Mouse (Mus musculus): Measurements from ENCODE around the gene Slc25a11. TPM values are rescaled to one million over a fixed set of nuclear protein-coding genes. Genes with fewer than 3 reads are reported as not detected.

The Slc25a11 gene
- polyA plus RNA-seq, 1 experiment from 2014 or later = 172 TPM

DNA sequence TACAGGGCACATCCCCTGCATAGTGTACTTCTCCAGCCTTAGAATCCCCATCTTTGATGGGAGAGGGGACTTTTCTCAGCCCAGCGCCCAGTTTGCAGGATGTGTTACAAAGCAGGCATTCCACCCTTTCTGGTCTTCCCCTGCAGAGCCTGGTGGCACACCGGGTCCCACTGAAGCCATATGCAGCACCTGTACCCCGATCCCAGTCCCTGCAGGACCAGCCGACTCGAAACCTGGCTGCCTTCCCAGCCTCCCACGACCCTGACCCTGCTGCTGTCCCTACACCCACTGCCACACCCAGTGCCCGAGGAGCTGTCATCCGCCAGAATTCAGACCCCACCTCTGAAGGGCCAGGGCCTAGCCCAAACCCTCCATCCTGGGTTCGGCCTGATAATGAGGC, 39.7 kb downstream of the Slc25a11 start:
- H3K4me3 ChIP-seq (ENCODE audit: low read depth, low read length) = no peak overlapping the region
- ATAC-seq (ENCODE audit: low read depth) = no peak
- no peaks in the 10 kb centered on the region for H3K9me3 ChIP-seq (ENCODE audit: control insufficient read depth, low read length)
- H3K27ac ChIP-seq (ENCODE audit: low read depth, low read length) = no peak overlapping the region
- 94% methylated on average over 9 of the region's 9 CpGs for WGBS
- H3K27me3 ChIP-seq (ENCODE audit: control insufficient read depth, insufficient read depth, low read length) = no peaks in the 10 kb centered on the region
- no peaks in the 10 kb centered on the region for H3K4me1 ChIP-seq (ENCODE audit: control insufficient read depth, insufficient read depth, low read length)
- H3K4me2 ChIP-seq (ENCODE audit: low read depth, low read length) = no peak overlapping the region
- peaks cover 43% of the 10 kb centered on the region for H3K36me3 ChIP-seq (ENCODE audit: control insufficient read depth, insufficient read depth, low read length)
- H3K9ac ChIP-seq (replicated peaks; ENCODE audit: low read depth, low read length) = no peak overlapping the region

DNA sequence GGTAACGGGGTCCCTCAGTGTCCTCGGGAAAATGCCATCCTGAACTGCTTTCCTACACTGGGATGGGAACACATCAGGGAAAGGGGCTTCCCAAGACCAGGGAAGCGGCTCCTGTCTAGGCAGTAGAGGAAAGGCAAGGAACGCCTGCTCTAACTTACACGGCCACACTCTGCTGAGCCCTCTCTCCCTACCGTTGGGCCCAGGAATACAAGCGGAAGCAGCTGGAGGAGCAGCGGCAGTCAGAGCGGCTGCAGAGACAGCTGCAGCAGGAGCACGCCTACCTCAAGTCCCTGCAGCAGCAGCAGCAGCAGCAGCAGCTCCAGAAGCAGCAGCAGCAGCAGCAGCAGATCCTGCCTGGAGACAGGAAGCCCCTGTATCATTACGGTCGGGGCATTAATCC, 40.6 kb downstream of the Slc25a11 start:
- Histone ChIP-seq H3K9ac (replicated peaks; ENCODE audit: low read depth, low read length) (no peak overlapping the region), H3K4me3 (ENCODE audit: low read depth, low read length) (no peak overlapping the region), H3K27ac (ENCODE audit: low read depth, low read length) (no peak overlapping the region), H3K4me2 (ENCODE audit: low read depth, low read length) (no peak overlapping the region), H3K9me3 (ENCODE audit: control insufficient read depth, low read length) (no peaks in the 10 kb centered on the region), H3K36me3 (ENCODE audit: control insufficient read depth, insufficient read depth, low read length) (peaks cover 39% of the 10 kb centered on the region), H3K27me3 (ENCODE audit: control insufficient read depth, insufficient read depth, low read length) (no peaks in the 10 kb centered on the region), H3K4me1 (ENCODE audit: control insufficient read depth, insufficient read depth, low read length) (no peaks in the 10 kb centered on the region)
- ATAC-seq (ENCODE audit: low read depth) = no peak
- 84% methylated on average over 12 of the region's 12 CpGs for WGBS

DNA sequence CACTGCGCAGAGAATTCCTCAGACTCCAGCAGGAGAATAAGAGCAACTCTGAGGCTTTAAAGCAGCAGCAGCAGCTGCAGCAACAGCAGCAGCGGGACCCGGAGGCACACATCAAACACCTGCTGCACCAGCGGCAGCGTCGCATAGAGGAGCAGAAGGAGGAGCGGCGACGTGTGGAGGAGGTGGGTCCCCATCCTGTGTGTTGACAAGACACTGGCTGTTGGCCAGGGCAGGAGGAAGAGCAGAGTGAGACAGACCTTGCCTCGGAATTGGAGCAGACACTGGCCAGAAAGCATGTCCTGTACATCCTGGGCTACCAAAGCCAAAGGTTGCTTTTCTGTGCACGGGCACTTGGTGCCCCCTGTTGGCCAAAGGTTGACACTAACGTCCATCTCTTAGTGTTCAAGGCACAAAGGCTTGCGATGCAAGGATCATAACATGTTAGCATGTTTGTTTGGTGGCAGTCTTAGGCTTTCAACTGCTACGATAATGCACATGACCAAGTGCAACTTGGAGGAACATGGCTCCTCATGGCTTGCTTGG, 42.2 kb downstream of the Slc25a11 start:
- no peak; the same call in 1 of the 2 replicates for ATAC-seq (ENCODE audit: low read depth)
- 52% methylated on average over 14 of the region's 14 CpGs for WGBS
- Histone ChIP-seq H3K4me1 (ENCODE audit: control insufficient read depth, insufficient read depth, low read length) (no peaks in the 10 kb centered on the region), H3K9ac (replicated peaks; ENCODE audit: low read depth, low read length) (no peak overlapping the region), H3K36me3 (ENCODE audit: control insufficient read depth, insufficient read depth, low read length) (peaks cover 32% of the 10 kb centered on the region), H3K27me3 (ENCODE audit: control insufficient read depth, insufficient read depth, low read length) (no peaks in the 10 kb centered on the region), H3K4me3 (ENCODE audit: low read depth, low read length) (no peak overlapping the region), H3K4me2 (ENCODE audit: low read depth, low read length) (no peak overlapping the region), H3K9me3 (ENCODE audit: control insufficient read depth, low read length) (no peaks in the 10 kb centered on the region), H3K27ac (ENCODE audit: low read depth, low read length) (no peak overlapping the region)

DNA sequence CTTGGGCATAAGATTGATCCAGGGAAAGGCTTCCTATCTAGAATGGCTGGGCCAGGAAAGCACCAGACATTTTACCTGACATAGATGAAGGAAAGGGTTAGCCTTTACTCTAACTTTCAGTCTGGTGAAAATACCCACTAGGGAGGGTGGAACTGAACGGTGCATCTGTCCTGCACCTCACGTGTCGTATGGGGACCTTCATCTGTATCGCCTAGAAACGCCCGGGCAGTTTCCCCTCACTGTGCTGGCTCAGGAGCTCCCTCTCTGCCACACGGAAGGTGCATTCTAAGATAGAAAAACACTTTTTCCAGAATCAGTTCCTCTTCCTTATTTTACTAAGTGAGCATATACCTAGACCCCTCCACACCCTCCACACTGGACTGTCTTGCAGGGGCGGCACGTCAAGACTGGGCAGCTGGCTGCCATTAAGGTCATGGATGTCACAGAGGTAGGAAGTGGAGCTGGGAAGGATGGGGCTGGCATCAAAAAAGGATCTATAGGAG, 48.8 kb downstream of the Slc25a11 start:
- Histone ChIP-seq H3K4me3 (ENCODE audit: low read depth, low read length) (no peak overlapping the region), H3K27me3 (ENCODE audit: control insufficient read depth, insufficient read depth, low read length) (no peaks in the 10 kb centered on the region), H3K4me1 (ENCODE audit: control insufficient read depth, insufficient read depth, low read length) (0 out of 2 replicates have a peak, but pooled peaks cover 2% of the 10 kb centered on the region), H3K9ac (replicated peaks; ENCODE audit: low read depth, low read length) (no peak overlapping the region), H3K36me3 (ENCODE audit: control insufficient read depth, insufficient read depth, low read length) (peaks cover 20% of the 10 kb centered on the region), H3K4me2 (ENCODE audit: low read depth, low read length) (no peak overlapping the region), H3K27ac (ENCODE audit: low read depth, low read length) (no peak overlapping the region), H3K9me3 (ENCODE audit: control insufficient read depth, low read length) (no peaks in the 10 kb centered on the region)
- WGBS = 89% methylated on average over 9 of the region's 9 CpGs
- no peak for ATAC-seq (ENCODE audit: low read depth)

DNA sequence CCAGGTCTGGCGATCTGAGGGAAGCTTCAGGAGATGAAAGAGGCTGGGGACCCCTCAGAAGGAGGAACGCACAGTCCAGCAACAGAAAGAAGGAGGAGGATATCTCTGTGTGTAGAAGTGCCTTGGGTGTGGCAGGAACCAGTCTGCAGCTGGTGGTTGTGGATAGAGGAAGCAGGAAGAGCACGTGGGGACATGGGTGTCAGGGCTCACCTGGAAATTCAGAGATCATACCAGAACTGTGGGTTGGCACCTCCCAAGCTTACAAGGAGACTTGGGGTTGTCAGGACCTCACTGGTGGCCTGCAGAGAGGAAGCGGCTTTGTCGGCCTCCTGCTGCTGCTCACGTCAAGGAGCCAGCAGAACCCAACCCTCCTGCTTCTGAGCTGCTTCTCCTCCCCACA, 50.0 kb downstream of the Slc25a11 start:
- Histone ChIP-seq H3K4me1 (ENCODE audit: control insufficient read depth, insufficient read depth, low read length) (0 out of 2 replicates have a peak, but pooled peaks cover 2% of the 10 kb centered on the region), H3K9ac (replicated peaks; ENCODE audit: low read depth, low read length) (no peak overlapping the region), H3K9me3 (ENCODE audit: control insufficient read depth, low read length) (no peaks in the 10 kb centered on the region), H3K27ac (ENCODE audit: low read depth, low read length) (no peak overlapping the region), H3K4me3 (ENCODE audit: low read depth, low read length) (no peak overlapping the region), H3K27me3 (ENCODE audit: control insufficient read depth, insufficient read depth, low read length) (no peaks in the 10 kb centered on the region), H3K4me2 (ENCODE audit: low read depth, low read length) (no peak overlapping the region), H3K36me3 (ENCODE audit: control insufficient read depth, insufficient read depth, low read length) (peaks cover 20% of the 10 kb centered on the region)
- 87% methylated on average over 6 of the region's 6 CpGs for WGBS
- ATAC-seq (ENCODE audit: low read depth) = no peak

DNA sequence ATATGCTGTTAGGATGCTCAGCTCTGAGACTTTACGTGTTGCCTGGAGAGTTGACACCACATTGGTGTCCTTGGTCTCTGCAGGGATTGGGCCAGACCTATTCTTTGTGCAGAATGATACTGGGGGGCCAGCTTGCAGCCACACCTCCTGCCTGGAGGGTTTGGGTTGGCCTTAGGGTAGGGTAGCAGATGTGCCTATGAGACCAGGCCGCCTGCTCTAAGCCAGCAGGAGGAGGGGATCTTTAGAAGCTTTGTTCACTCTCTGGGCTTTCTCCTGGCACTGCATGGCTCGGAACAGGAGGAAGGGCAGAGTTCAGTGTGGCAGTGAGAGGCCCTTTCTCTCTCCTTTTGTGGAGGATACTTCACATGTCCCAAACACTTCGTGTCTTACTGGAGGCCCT, 51.2 kb downstream of the Slc25a11 start:
- Histone ChIP-seq H3K27ac (ENCODE audit: low read depth, low read length) (no peak overlapping the region), H3K4me1 (ENCODE audit: control insufficient read depth, insufficient read depth, low read length) (0 out of 2 replicates have a peak, but pooled peaks cover 2% of the 10 kb centered on the region), H3K9me3 (ENCODE audit: control insufficient read depth, low read length) (no peaks in the 10 kb centered on the region), H3K36me3 (ENCODE audit: control insufficient read depth, insufficient read depth, low read length) (peaks cover 15% of the 10 kb centered on the region), H3K27me3 (ENCODE audit: control insufficient read depth, insufficient read depth, low read length) (no peaks in the 10 kb centered on the region), H3K4me2 (ENCODE audit: low read depth, low read length) (no peak overlapping the region), H3K4me3 (ENCODE audit: low read depth, low read length) (no peak overlapping the region), H3K9ac (replicated peaks; ENCODE audit: low read depth, low read length) (no peak overlapping the region)
- WGBS = 36% methylated on average over 4 of the region's 4 CpGs
- ATAC-seq (ENCODE audit: low read depth) = no peak

DNA sequence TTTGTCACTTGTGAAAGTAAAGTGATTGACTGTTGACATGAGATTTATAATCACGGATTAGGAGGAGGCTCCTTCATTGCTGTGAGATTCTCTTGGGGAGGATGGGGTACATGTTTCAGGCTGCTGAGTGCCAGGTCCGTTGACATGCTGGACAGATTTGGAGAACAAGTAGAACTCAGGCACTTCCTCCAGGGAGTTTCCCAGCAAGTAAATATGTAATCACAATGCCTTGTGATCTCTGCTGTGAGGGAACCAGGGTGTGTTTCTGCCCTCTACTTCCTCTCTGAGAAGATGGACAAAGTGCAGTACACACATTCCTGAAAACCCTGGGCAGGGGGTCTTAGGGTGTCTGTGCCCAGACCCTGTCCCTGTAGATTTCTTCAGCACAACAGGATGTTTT, 51.6 kb downstream of the Slc25a11 start:
- ATAC-seq (ENCODE audit: low read depth) = no peak
- Histone ChIP-seq H3K36me3 (ENCODE audit: control insufficient read depth, insufficient read depth, low read length) (peaks cover 15% of the 10 kb centered on the region), H3K4me3 (ENCODE audit: low read depth, low read length) (no peak overlapping the region), H3K4me1 (ENCODE audit: control insufficient read depth, insufficient read depth, low read length) (0 out of 2 replicates have a peak, but pooled peaks cover 2% of the 10 kb centered on the region), H3K27ac (ENCODE audit: low read depth, low read length) (no peak overlapping the region), H3K4me2 (ENCODE audit: low read depth, low read length) (no peak overlapping the region), H3K27me3 (ENCODE audit: control insufficient read depth, insufficient read depth, low read length) (no peaks in the 10 kb centered on the region), H3K9ac (replicated peaks; ENCODE audit: low read depth, low read length) (no peak overlapping the region), H3K9me3 (ENCODE audit: control insufficient read depth, low read length) (no peaks in the 10 kb centered on the region)
- WGBS = 80% methylated on average over 2 of the region's 2 CpGs

DNA sequence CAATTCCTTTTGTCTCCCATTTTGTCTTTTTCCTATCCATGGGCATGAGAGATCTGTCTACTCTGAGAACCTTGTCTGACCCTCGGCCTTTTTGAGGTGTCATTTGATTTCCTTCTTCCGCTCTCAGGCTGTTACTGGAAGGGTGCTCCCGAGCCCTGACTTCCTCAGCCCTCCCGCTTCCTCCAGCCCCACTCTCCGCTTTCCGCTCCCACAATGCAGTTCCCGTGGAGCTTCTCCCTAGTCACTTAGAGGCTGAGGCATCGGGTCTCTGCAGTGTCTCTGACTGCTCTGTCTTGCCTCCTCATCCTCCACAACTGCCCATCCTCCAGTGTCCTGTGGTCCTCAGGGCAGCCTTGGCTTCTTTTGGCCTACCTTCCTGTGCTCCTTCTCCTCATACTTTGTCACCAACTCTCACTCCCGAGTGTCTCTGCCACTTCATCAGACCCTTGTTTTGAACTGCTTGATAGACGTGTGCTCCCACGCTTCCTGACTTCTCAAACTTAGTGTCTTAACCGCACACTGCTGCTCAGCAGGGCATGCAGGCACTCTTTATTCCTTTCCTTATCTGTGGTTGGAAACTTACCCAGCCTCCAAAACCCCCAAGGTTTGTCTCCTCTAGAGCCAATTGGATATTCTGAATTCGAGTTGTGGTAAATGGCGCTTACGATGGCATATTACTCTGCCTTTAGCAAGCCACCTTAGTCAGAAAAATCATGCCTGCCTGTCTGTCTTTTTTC, 52.9 kb downstream of the Slc25a11 start:
- H3K27me3 ChIP-seq (ENCODE audit: control insufficient read depth, insufficient read depth, low read length) = no peaks in the 10 kb centered on the region
- H3K9ac ChIP-seq (replicated peaks; ENCODE audit: low read depth, low read length) = no peak overlapping the region
- no peak overlapping the region for H3K4me3 ChIP-seq (ENCODE audit: low read depth, low read length)
- no peak overlapping the region for H3K27ac ChIP-seq (ENCODE audit: low read depth, low read length)
- peaks cover 15% of the 10 kb centered on the region for H3K36me3 ChIP-seq (ENCODE audit: control insufficient read depth, insufficient read depth, low read length)
- ATAC-seq (ENCODE audit: low read depth) = no peak
- no peak overlapping the region for H3K4me2 ChIP-seq (ENCODE audit: low read depth, low read length)
- no peaks in the 10 kb centered on the region for H3K9me3 ChIP-seq (ENCODE audit: control insufficient read depth, low read length)
- 83% methylated on average over 15 of the region's 15 CpGs for WGBS
- H3K4me1 ChIP-seq (ENCODE audit: control insufficient read depth, insufficient read depth, low read length) = 0 out of 2 replicates have a peak, but pooled peaks cover 2% of the 10 kb centered on the region
